Mouse (Mus musculus) midbrain, embryonic 15.5 days (tissue): ENCODE data around the gene Lrrc8b. TPM values are rescaled to one million over a fixed set of nuclear protein-coding genes. Genes with fewer than 3 reads are reported as not detected.
A peak's percentile ranks its signal among the peaks of the same experiment; 100 is the strongest.

ENCODE experiments used
- ATAC-seq: fragments of 200-750 bp; cut with Nextera tagmentation; replicated peaks from 2 replicates; pipeline ENCODE4 v1.8.0; 2017; ENCODE audit warnings: moderate TSS enrichment
- H3K27ac ChIP-seq: fragments of 300-500 bp; sonication (generic); 2 replicates; pipeline ENCODE4 v1.5.1; 2015; ENCODE audit warnings: mild to moderate bottlenecking, inconsistent platforms
- H3K27me3 ChIP-seq: fragments of 300-500 bp; sonication (generic); replicated peaks from 2 replicates; pipeline ENCODE4 v1.6.1; 2015; ENCODE audit warnings: inconsistent platforms
- H3K36me3 ChIP-seq: fragments of 300-500 bp; sonication (generic); replicated peaks from 2 replicates; pipeline ENCODE4 v1.6.1; 2015; ENCODE audit warnings: inconsistent platforms
- H3K4me1 ChIP-seq: fragments of 300-500 bp; sonication (generic); 2 replicates; pipeline ENCODE4 v1.6.1; 2015; ENCODE audit warnings: inconsistent platforms
- H3K4me2 ChIP-seq: fragments of 300-500 bp; sonication (generic); 2 replicates; pipeline ENCODE4 v1.6.1; 2015; ENCODE audit warnings: inconsistent platforms, mild to moderate bottlenecking, moderate library complexity
- H3K4me3 ChIP-seq: fragments of 300-500 bp; sonication (generic); 2 replicates; pipeline ENCODE4 v1.5.1; 2015; ENCODE audit warnings: mild to moderate bottlenecking, inconsistent platforms
- H3K9ac ChIP-seq: fragments of 300-500 bp; sonication (generic); 2 replicates; pipeline ENCODE4 v1.6.1; 2015; ENCODE audit warnings: mild to moderate bottlenecking, inconsistent platforms
- H3K9me3 ChIP-seq: fragments of 300-500 bp; sonication (generic); 2 replicates; pipeline ENCODE4 v1.6.1; 2016; ENCODE audit warnings: inconsistent platforms
- WGBS: fragments of 180-500 bp; shearing (Covaris S2); methylation state at CpG from one replicate; pipeline ENCODE4 v1.1.7; 2015; ENCODE audit warnings: mixed read lengths; 5-methylcytosine and 5-hydroxymethylcytosine counted together
- polyA plus RNA-seq: library from polyadenylated mRNA; unstranded; fragments of >200 nt; fragmentation: Nextera tagmentation; extraction: Ambion mirVana; gene quantifications from 2 replicates; pipeline ENCODE4 v1.2.1, GENCODE M21; 2015

Lrrc8b gene
- polyA plus RNA-seq = 17.7 and 18.0 TPM in 2 replicates

DNA sequence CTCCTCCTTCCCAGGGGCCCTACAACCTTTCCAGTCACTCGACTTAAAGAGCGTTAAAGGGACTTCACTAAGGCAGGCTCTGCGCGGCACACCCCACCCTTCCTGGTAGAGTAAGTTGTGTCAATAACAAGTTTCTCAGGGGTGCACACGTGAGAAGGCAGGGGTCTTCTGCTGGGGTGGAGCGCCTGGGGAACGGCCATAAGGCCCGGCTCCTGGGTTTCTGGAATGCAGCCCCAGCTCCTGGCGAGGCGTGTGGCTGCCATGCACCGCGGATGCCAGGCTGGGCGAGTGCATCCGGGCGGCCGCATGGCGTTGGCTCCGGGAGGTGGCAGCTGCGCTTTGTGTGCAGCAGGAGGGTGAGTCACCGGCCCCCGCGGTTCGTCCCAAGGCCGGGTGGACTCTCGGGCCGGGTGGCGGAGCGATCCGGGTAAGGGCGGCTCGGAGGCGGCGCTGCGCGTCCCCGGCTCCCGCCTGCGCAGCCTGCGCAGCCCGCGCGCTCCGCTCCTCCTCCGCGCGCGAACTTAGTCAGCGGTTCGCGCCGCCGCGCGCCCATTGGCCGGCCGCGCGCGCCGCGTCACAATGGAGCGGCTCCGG is at the start of gene Lrrc8b:
Lrrc8b (plus strand) TSS at position 578 of the 594 bp plus-strand sequence.
- peak within 1 kb of the TSS; percentile 99 for H3K9ac ChIP-seq
- no peaks in the 10 kb centered on the region for H3K36me3 ChIP-seq
- H3K27ac ChIP-seq = peak within 1 kb of the TSS; percentile 91
- peak; percentile 96 for ATAC-seq
- H3K4me2 ChIP-seq = peak within 1 kb of the TSS; percentile 70
- H3K9me3 ChIP-seq = no peaks in the 10 kb centered on the region; the same call in 1 of the 2 replicates
- under 1% methylated on average over 58 of the region's 63 CpGs for WGBS
- H3K4me3 ChIP-seq = peak within 1 kb of the TSS; percentile 98
- peaks cover 15% of the 10 kb centered on the region for H3K4me1 ChIP-seq
- 0 out of 2 replicates have a peak, but pooled peaks cover 5% of the 10 kb centered on the region for H3K27me3 ChIP-seq

DNA sequence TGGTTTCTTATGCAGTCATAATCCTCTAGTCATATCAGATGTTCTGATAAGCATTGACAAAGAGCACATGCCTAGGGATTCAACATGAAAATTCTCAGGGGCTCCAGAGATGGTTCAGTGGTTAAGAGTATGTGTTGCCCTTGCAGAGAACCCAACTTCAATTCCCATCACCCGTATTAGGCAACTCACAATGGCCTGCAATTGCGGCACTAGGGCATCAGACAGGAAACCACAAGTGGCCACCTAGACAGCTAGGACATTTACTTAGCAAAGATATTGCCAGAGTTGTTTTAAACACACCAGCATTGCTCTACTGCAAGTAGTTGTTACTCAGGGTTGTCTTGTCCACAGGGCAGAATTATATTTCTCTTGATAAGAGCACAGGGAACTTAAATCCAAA is 34.1 kb upstream of the Lrrc8b start:
- Histone ChIP-seq H3K4me2 (no peak overlapping the region), H3K27ac (no peak overlapping the region), H3K27me3 (no peaks in the 10 kb centered on the region), H3K36me3 (no peaks in the 10 kb centered on the region), H3K4me1 (no peaks in the 10 kb centered on the region), H3K9me3 (no peaks in the 10 kb centered on the region), H3K4me3 (no peak overlapping the region), H3K9ac (no peak overlapping the region)
- no peak for ATAC-seq
- WGBS = 96% methylated on average over 2 of the region's 2 CpGs

- Histone ChIP-seq H3K9ac (no peak overlapping the region), H3K4me1 (no peaks in the 10 kb centered on the region), H3K27me3 (no peaks in the 10 kb centered on the region), H3K36me3 (no peaks in the 10 kb centered on the region), H3K4me2 (no peak overlapping the region), H3K9me3 (no peaks in the 10 kb centered on the region), H3K27ac (no peak overlapping the region), H3K4me3 (no peak overlapping the region)
- 92% methylated on average over 2 of the region's 2 CpGs for WGBS
- no peak for ATAC-seq
Measured at GRCm38 (mm10) chr5:105390346-105390745, 25.2 kb upstream of the Lrrc8b start.

DNA sequence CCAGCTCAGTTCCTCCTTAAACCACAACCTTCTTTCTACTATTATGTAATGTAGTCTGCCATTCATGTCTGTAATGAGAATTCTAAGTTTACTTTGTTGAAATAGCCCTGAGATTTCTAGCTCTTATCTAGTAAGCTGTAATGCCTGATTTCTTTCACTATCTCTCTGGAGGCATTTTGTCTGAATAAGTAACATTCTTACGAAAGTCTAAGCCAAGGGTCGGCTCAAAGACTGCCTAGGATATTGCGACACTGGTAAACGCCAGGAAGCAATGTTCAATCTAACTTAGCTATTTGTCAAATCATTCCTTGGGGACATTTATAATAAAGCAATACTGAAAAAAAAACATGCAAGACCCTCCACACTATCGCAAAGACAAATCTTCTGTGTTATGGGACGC is 21.8 kb upstream of the Lrrc8b start:
- WGBS = 97% methylated on average over 6 of the region's 6 CpGs
- Histone ChIP-seq H3K4me1 (no peaks in the 10 kb centered on the region), H3K4me2 (no peak overlapping the region), H3K36me3 (no peaks in the 10 kb centered on the region), H3K4me3 (no peak overlapping the region), H3K9ac (no peak overlapping the region), H3K27me3 (no peaks in the 10 kb centered on the region), H3K27ac (no peak overlapping the region), H3K9me3 (no peaks in the 10 kb centered on the region)
- no peak for ATAC-seq

DNA sequence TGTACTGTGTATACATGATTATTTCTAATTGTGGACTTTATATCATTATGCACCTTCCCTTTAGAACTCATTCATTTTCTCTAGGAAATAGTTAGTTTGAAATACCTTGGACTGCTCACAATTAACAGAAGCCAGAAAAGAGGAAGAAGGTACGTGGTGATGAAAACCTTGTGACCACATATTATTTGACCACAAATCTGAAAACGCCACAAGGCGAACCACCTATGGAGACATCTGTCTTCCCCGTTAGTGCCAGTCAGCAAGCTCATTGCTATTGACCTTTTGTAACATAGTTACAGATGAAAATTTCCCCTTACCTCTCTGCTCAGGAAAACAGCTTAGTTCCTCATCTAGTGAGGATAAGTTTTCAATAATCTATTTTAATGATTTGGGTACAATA is 20.4 kb upstream of the Lrrc8b start:
- Histone ChIP-seq H3K36me3 (no peaks in the 10 kb centered on the region), H3K4me3 (no peak overlapping the region), H3K4me2 (no peak overlapping the region), H3K4me1 (peaks cover under 1% of the 10 kb centered on the region; the same call in 1 of the 2 replicates), H3K9ac (no peak overlapping the region), H3K9me3 (no peaks in the 10 kb centered on the region), H3K27ac (no peak overlapping the region), H3K27me3 (no peaks in the 10 kb centered on the region)
- ATAC-seq = no peak
- WGBS = 95% methylated on average over 4 of the region's 4 CpGs

DNA sequence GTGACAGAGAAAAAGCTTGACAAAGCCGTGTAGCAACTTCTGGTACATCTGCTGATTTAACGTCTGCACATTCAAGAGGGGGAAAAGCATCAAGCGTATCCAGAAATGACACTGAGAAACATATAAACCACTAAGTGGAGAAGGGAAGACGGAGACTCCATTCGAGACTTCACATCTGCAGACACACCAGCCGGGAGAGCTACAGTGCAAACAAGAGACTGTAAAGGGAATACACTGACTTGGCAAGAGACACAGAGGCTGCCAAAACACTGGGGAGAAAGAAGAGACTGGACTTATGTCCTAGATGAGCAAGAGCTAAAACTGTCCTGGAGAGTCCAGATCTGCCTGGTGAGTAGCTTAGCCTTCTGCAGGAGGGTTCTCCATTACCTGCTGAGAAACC is 16.6 kb upstream of the Lrrc8b start:
- Histone ChIP-seq H3K9ac (no peak overlapping the region), H3K36me3 (no peaks in the 10 kb centered on the region), H3K9me3 (no peaks in the 10 kb centered on the region), H3K27ac (no peak overlapping the region), H3K4me1 (peaks cover 4% of the 10 kb centered on the region; the same call in 1 of the 2 replicates), H3K4me3 (no peak overlapping the region), H3K27me3 (no peaks in the 10 kb centered on the region; the same call in 1 of the 2 replicates), H3K4me2 (no peak overlapping the region)
- ATAC-seq = no peak
- 87% methylated on average over 6 of the region's 6 CpGs for WGBS

DNA sequence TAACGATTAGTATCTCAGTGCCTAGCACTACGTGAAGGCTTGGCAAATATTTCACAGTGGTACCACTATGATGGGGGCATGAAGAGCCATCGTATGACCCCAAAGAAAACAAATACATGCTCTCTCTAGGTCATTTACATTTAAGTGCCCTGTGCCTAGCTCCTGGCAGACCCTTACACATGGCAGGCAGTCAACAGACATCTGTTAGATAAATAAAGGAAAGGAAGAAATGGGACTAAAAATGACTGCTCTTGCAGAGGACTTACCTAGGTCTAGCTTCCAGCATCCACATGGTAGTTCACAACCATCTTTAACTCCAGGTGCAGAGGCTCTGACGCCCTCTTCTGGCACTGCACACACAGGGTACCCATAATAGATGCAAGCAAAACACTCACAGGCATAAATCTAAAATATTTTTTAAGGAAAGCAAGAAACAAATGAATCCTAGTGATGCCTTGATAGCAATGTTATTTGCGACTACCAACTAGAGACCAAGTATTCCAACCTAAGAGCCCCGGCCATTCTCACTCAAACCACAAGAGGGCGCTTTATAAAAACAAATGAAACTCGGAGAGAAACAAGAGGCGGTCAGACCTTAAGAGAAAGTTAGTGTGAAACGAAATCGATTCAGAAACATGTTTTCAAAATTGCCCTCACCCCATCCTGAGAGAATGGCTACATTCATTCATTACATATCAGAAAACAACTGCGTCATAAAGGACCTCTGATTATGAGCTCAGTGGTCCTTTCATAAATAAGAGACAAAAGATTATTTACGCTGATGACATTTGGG is 15.7 kb upstream of the Lrrc8b start:
- ATAC-seq = peak; percentile 58
- Histone ChIP-seq H3K27ac (peak overlapping the region; percentile 10; the same call in 1 of the 2 replicates), H3K9ac (peak overlapping the region; percentile 21; the same call in 1 of the 2 replicates)

DNA sequence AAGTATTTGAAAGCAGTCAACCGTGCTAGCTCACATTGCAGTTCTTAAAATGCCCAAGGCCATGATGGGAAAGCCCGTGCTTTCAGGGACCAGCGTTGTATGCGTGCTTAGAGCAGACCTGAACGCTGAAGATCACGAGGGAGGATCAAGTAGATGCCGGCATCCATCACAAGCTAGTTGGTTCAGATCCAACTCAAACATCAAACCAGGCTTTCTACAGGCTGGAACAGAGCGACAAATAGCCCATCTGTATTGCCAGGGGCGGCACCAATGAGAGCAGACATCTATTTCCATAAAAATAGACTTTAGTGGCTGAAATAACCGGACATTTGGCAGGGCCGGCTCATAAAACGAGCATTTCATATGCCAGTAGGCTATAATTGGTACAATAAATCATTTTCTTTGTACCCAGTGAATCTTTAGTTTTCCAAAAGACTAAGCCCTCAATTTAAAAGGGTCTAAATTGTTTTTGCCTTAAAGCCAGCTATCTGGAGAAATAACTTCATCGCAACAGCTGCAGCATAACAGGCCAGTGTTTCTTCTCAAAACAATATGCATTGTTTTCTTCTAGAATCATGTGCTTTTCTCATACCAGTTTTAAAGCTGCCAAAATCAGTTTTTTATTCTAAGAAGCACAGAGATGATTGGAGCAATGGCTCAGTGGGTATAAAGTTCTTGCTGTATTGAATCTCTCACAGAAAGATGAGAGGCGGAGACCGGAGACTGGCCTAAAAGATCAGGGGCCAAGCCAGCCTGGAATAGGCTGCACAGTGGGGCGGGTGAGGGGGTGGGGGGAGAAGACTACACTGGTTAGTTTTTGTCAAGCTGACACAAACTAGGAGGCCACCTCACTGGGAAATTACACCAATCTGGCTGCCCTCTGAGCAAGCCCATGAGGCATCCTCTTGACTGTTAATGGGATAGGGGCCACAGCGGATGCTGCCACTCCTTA is 14.9 kb upstream of the Lrrc8b start:
- peak overlapping the region; percentile 21; the same call in 1 of the 2 replicates for H3K9ac ChIP-seq
- H3K27me3 ChIP-seq = no peaks in the 10 kb centered on the region; the same call in 1 of the 2 replicates
- H3K4me3 ChIP-seq = peak overlapping the region; percentile 26
- H3K9me3 ChIP-seq = no peaks in the 10 kb centered on the region
- H3K27ac ChIP-seq = peak overlapping the region; percentile 10; the same call in 1 of the 2 replicates
- WGBS = 33% methylated on average over 17 of the region's 17 CpGs
- no peaks in the 10 kb centered on the region for H3K36me3 ChIP-seq
- peak; percentile 76 for ATAC-seq
- H3K4me2 ChIP-seq = peak overlapping the region; percentile 45
- H3K4me1 ChIP-seq = peaks cover 4% of the 10 kb centered on the region; the same call in 1 of the 2 replicates

More for the DNA sequence above, 15.7 kb upstream of the Lrrc8b start:
- Histone ChIP-seq H3K4me1 (peaks cover 4% of the 10 kb centered on the region; the same call in 1 of the 2 replicates), H3K36me3 (no peaks in the 10 kb centered on the region), H3K4me3 (peak overlapping the region; percentile 26), H3K27me3 (no peaks in the 10 kb centered on the region; the same call in 1 of the 2 replicates), H3K4me2 (peak overlapping the region; percentile 45), H3K9me3 (no peaks in the 10 kb centered on the region)
- WGBS = 24% methylated on average over 13 of the region's 13 CpGs

DNA sequence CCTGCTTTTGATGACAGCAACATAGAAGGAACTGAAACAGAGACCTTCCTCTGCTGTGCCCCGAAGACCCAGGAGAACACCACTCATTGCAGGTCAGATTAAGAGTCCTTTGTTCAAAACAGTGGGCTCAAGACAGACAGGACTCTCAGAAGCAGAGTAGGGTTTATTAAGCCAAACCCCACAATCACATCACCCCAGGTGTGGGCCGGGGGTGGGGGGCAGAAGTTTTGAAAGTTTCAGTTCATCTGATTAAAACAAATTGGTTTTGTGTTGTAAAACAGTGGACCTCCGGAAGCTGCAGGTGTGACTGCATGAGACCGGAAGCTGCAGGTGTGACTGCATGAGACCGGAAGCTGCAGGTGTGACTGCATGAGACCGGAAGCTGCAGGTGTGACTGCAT is 14.0 kb upstream of the Lrrc8b start:
- no peak for ATAC-seq
- no peak overlapping the region for H3K4me2 ChIP-seq
- no peak overlapping the region for H3K27ac ChIP-seq
- H3K36me3 ChIP-seq = no peaks in the 10 kb centered on the region
- H3K27me3 ChIP-seq = no peaks in the 10 kb centered on the region; the same call in 1 of the 2 replicates
- no peak overlapping the region for H3K9ac ChIP-seq
- peaks cover 4% of the 10 kb centered on the region; the same call in 1 of the 2 replicates for H3K4me1 ChIP-seq
- H3K9me3 ChIP-seq = no peaks in the 10 kb centered on the region
- H3K4me3 ChIP-seq = no peak overlapping the region
- 95% methylated on average over 6 of the region's 6 CpGs for WGBS

GRCm38 (mm10) chr5:105404961-105405360 is 10.6 kb upstream of the Lrrc8b start:
- 8% methylated on average over 8 of the region's 8 CpGs for WGBS
- Histone ChIP-seq H3K27ac (no peak overlapping the region), H3K4me3 (no peak overlapping the region), H3K4me2 (no peak overlapping the region), H3K9ac (no peak overlapping the region), H3K9me3 (no peaks in the 10 kb centered on the region), H3K27me3 (no peaks in the 10 kb centered on the region; the same call in 1 of the 2 replicates), H3K4me1 (peaks cover 4% of the 10 kb centered on the region; the same call in 1 of the 2 replicates), H3K36me3 (no peaks in the 10 kb centered on the region)
- ATAC-seq = no peak

DNA sequence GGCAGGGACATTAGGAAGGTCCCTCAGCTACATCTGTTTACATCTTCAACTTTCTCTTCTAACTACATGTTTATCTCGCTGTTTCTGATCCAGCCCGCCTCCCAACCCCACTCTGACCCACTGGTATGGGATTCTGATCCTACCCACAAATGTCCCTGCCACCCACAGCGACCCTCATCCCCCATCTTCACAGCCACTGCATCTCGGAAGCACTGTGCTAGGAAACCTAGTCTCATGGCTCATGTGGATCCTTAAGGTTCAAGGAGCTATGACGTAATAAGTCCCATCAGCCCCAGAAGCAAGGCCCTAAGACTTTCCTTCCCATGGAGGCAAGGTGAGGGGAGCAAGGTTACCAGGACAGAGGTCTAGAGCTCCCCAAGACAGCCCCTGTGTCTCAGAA is 7.9 kb upstream of the Lrrc8b start:
- Histone ChIP-seq H3K27me3 (peaks cover 5% of the 10 kb centered on the region; the same call in 1 of the 2 replicates), H3K9ac (no peak overlapping the region), H3K36me3 (no peaks in the 10 kb centered on the region), H3K9me3 (no peaks in the 10 kb centered on the region), H3K4me3 (no peak overlapping the region), H3K27ac (no peak overlapping the region), H3K4me1 (no peaks in the 10 kb centered on the region), H3K4me2 (no peak overlapping the region)
- 88% methylated on average over 5 of the region's 5 CpGs for WGBS
- no peak for ATAC-seq
